ENCODE assay signal across 26 mouse cellular contexts in the genomic region with DNA sequence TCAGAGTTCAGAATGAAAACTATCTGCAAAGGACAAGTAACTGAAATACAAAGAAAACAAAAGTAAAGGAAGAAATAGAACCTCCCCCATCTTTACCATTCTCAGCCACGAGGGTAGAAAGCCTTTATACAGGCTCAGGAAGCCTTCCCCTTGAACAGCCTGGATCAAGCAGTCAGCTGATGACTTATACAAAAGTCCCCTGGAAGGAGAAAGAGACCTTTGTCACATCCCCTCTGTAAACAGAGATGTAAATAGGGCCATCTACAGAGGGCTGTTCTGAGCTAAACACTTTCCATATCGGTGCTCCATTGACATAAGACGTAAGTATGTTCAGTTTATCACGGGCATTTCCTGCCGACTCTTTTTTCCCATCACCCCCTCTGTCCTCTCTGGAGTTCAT. TPM values are rescaled to one million over a fixed set of nuclear protein-coding genes. Genes with fewer than 3 reads are reported as not detected.
DNase-seq lines count a peak whose midpoint lies in the region; ATAC-seq and TF ChIP-seq lines count a peak whose summit lies in the region.
"Had no signal": no experiment of that assay in that cellular context is flagged by ENCODE, and none has a peak within 500 bp of the region (broad histone marks: within the 10 kb centered on the region; RNA-seq: fewer than 3 reads in every experiment).

No protein-coding gene starts in this region.

- H3K27ac ChIP-seq in forebrain, postnatal 0 days (ENCODE audit: low read depth, low read length): no peak overlapping the region
- no peak overlapping the region for H3K27ac ChIP-seq in forebrain, embryonic 12.5 days
- H3K27ac ChIP-seq in hindbrain, embryonic 12.5 days: no peak overlapping the region
- no peak overlapping the region for H3K27ac ChIP-seq in hindbrain, embryonic 14.5 days
- no peak overlapping the region for H3K27ac ChIP-seq in neural tube, embryonic 12.5 days
- H3K27ac ChIP-seq: embryonic facial prominence, embryonic 12.5 days; forebrain, embryonic 13.5 days; left cerebral cortex, adult 2 months; liver, embryonic 13.5 days; midbrain, embryonic 15.5 days had no signal

- no peak for DNase-seq in forebrain, postnatal 0 days
- DNase-seq in hindbrain, embryonic 14.5 days (ENCODE audit: low spot score): no peak
- no peak for DNase-seq in neural tube, embryonic 10.5 days (ENCODE audit: extremely low spot score, low spot score)
- DNase-seq in layer of hippocampus, adult 18-20 months (ENCODE audit: low spot score in 2 of 2): no peak
- DNase-seq: adrenal gland, postnatal 25 days; cerebellum, adult 9-11 months; gastrocnemius, postnatal 10 days; liver, embryonic 13.5 days; lung, adult 2 months; lung, postnatal 14 days had no signal

- no peak overlapping the region for H3K4me2 ChIP-seq in forebrain, postnatal 0 days (ENCODE audit: low read depth)
- no peak overlapping the region for H3K4me2 ChIP-seq in forebrain, embryonic 12.5 days
- no peak overlapping the region for H3K4me2 ChIP-seq in hindbrain, embryonic 12.5 days (replicated peaks)
- no peak overlapping the region for H3K4me2 ChIP-seq in hindbrain, embryonic 14.5 days (replicated peaks)
- H3K4me2 ChIP-seq in neural tube, embryonic 12.5 days (replicated peaks): no peak overlapping the region
- H3K4me2 ChIP-seq: embryonic facial prominence, embryonic 12.5 days; forebrain, embryonic 13.5 days; liver, embryonic 13.5 days; midbrain, embryonic 15.5 days had no signal

- H3K27me3 ChIP-seq in forebrain, postnatal 0 days (ENCODE audit: insufficient read depth, low read length): no peaks in the 10 kb centered on the region
- no peaks in the 10 kb centered on the region for H3K27me3 ChIP-seq in forebrain, embryonic 12.5 days
- no peaks in the 10 kb centered on the region for H3K27me3 ChIP-seq in hindbrain, embryonic 12.5 days
- H3K27me3 ChIP-seq in hindbrain, embryonic 14.5 days (ENCODE audit: control insufficient read depth, insufficient read depth, low read length): no peaks in the 10 kb centered on the region
- no peaks in the 10 kb centered on the region for H3K27me3 ChIP-seq in neural tube, embryonic 12.5 days (replicated peaks)
- H3K27me3 ChIP-seq: embryonic facial prominence, embryonic 12.5 days; forebrain, embryonic 13.5 days; liver, embryonic 13.5 days; midbrain, embryonic 15.5 days had no signal

- no peak overlapping the region for H3K9ac ChIP-seq in forebrain, postnatal 0 days
- H3K9ac ChIP-seq in forebrain, embryonic 12.5 days: no peak overlapping the region
- H3K9ac ChIP-seq in hindbrain, embryonic 12.5 days: no peak overlapping the region
- no peak overlapping the region for H3K9ac ChIP-seq in hindbrain, embryonic 14.5 days
- no peak overlapping the region for H3K9ac ChIP-seq in neural tube, embryonic 12.5 days
- H3K9ac ChIP-seq: embryonic facial prominence, embryonic 12.5 days; forebrain, embryonic 13.5 days; liver, embryonic 13.5 days; midbrain, embryonic 15.5 days had no signal

- H3K9me3 ChIP-seq in forebrain, postnatal 0 days (ENCODE audit: low read length): no peaks in the 10 kb centered on the region
- no peaks in the 10 kb centered on the region for H3K9me3 ChIP-seq in forebrain, embryonic 12.5 days
- H3K9me3 ChIP-seq in hindbrain, embryonic 12.5 days (replicated peaks): no peaks in the 10 kb centered on the region
- H3K9me3 ChIP-seq in hindbrain, embryonic 14.5 days (ENCODE audit: control insufficient read depth, low read length): no peaks in the 10 kb centered on the region
- no peaks in the 10 kb centered on the region for H3K9me3 ChIP-seq in neural tube, embryonic 12.5 days
- H3K9me3 ChIP-seq: embryonic facial prominence, embryonic 12.5 days; forebrain, embryonic 13.5 days; liver, embryonic 13.5 days; midbrain, embryonic 15.5 days had no signal

- peak; percentile 49 for ATAC-seq in forebrain, postnatal 0 days
- no peak for ATAC-seq in forebrain, embryonic 12.5 days (ENCODE audit: low FRiP score)
- ATAC-seq in hindbrain, embryonic 12.5 days (ENCODE audit: low FRiP score): peak; percentile 65
- no peak; the same call in 1 of the 2 replicates for ATAC-seq in hindbrain, embryonic 14.5 days (ENCODE audit: low FRiP score)
- 0 out of 2 replicates have a peak, but pooled peaks have one; percentile 31 for ATAC-seq in neural tube, embryonic 12.5 days (ENCODE audit: low FRiP score, low read depth)
- ATAC-seq: CD4-positive, CD25-positive, alpha-beta regulatory T cell, adult 4 months; forebrain, embryonic 13.5 days; intestine, postnatal 0 days; midbrain, embryonic 15.5 days had no signal

- peaks cover 66% of the 10 kb centered on the region for H3K36me3 ChIP-seq in forebrain, postnatal 0 days (ENCODE audit: insufficient read depth)
- H3K36me3 ChIP-seq in forebrain, embryonic 12.5 days (replicated peaks): peaks cover 81% of the 10 kb centered on the region
- peaks cover 74% of the 10 kb centered on the region for H3K36me3 ChIP-seq in hindbrain, embryonic 12.5 days
- peaks cover 96% of the 10 kb centered on the region for H3K36me3 ChIP-seq in hindbrain, embryonic 14.5 days (replicated peaks; ENCODE audit: control insufficient read depth, insufficient read depth)
- H3K36me3 ChIP-seq in neural tube, embryonic 12.5 days: peaks cover 55% of the 10 kb centered on the region
- H3K36me3 ChIP-seq: liver, embryonic 13.5 days had no signal

- no peak overlapping the region for H3K4me3 ChIP-seq in forebrain, postnatal 0 days (ENCODE audit: low read depth, low read length)
- no peak overlapping the region for H3K4me3 ChIP-seq in forebrain, embryonic 12.5 days (replicated peaks)
- no peak overlapping the region for H3K4me3 ChIP-seq in hindbrain, embryonic 12.5 days
- H3K4me3 ChIP-seq in hindbrain, embryonic 14.5 days (replicated peaks; ENCODE audit: low read length): no peak overlapping the region
- H3K4me3 ChIP-seq in neural tube, embryonic 12.5 days: no peak overlapping the region
- H3K4me3 ChIP-seq: embryonic facial prominence, embryonic 12.5 days; forebrain, embryonic 13.5 days; left cerebral cortex, adult 2 months; liver, embryonic 13.5 days; midbrain, embryonic 15.5 days had no signal

- WGBS in forebrain, postnatal 0 days: 47% methylated on average over 5 of the region's 5 CpGs
- WGBS in forebrain, embryonic 12.5 days: 44% methylated on average over 5 of the region's 5 CpGs
- 51% methylated on average over 5 of the region's 5 CpGs for WGBS in hindbrain, embryonic 12.5 days
- 47% methylated on average over 5 of the region's 5 CpGs for WGBS in hindbrain, embryonic 14.5 days
- WGBS in neural tube, embryonic 12.5 days: 44% methylated on average over 5 of the region's 5 CpGs

- no peak for TF ChIP-seq CTCF in forebrain, postnatal 0 days (IDR thresholded peaks at IDR 0.05; ENCODE audit: low read depth)

- H3K4me1 ChIP-seq in forebrain, postnatal 0 days (ENCODE audit: insufficient read depth): no peaks in the 10 kb centered on the region
- H3K4me1 ChIP-seq in forebrain, embryonic 12.5 days: peaks cover 2% of the 10 kb centered on the region; the same call in 1 of the 2 replicates
- H3K4me1 ChIP-seq in hindbrain, embryonic 12.5 days: no peaks in the 10 kb centered on the region
- H3K4me1 ChIP-seq in hindbrain, embryonic 14.5 days (replicated peaks; ENCODE audit: control insufficient read depth, insufficient read depth, low read length): no peaks in the 10 kb centered on the region
- H3K4me1 ChIP-seq in neural tube, embryonic 12.5 days: no peaks in the 10 kb centered on the region
- H3K4me1 ChIP-seq: embryonic facial prominence, embryonic 12.5 days; forebrain, embryonic 13.5 days; midbrain, embryonic 15.5 days had no signal

RNA-seq across cellular contexts. Expression of a gene that starts 16.8 kb away (rescaled TPM):
- total RNA-seq in forebrain, postnatal 0 days (2014; rRNA removed): 1.2 and 2.0 TPM in 2 replicates
- 0.19 and 1.2 TPM in 2 replicates for polyA plus RNA-seq in forebrain, postnatal 0 days (2015; fragmentation: Nextera tagmentation; extraction: Ambion mirVana)
- 0.04 TPM in 1 of 2 replicates, not detected in the other for polyA plus RNA-seq in forebrain, embryonic 12.5 days (2016; fragmentation: Nextera tagmentation; extraction: Ambion mirVana)
- 0.05 and 0.47 TPM in 2 replicates for polyA plus RNA-seq in hindbrain, embryonic 12.5 days (2016; fragmentation: Nextera tagmentation; extraction: Ambion mirVana)
- polyA plus RNA-seq in hindbrain, embryonic 14.5 days (2014; fragmentation: Nextera tagmentation; extraction: Ambion mirVana): 0.50 and 0.56 TPM in 2 replicates
- 0.08 and 0.33 TPM in 2 replicates for polyA plus RNA-seq in neural tube, embryonic 12.5 days (2016; fragmentation: Nextera tagmentation; extraction: Ambion mirVana)
- total RNA-seq in layer of hippocampus, adult 18-20 months (2021): under 1 TPM; 0.45 to 0.66 TPM
- total RNA-seq: adrenal gland, postnatal 25 days; common myeloid progenitor, adult 5-6 weeks; granulocyte monocyte progenitor cell, adult 5-6 weeks; megakaryocyte progenitor cell, adult 5-6 weeks; neutrophil, adult 5-6 weeks had no signal
- polyA plus RNA-seq: CD4-positive, CD25-positive, alpha-beta regulatory T cell, adult 4 months; kidney, embryonic 14.5 days; large intestine, adult 2 months; thymus, postnatal 0 days had no signal

RNA-seq across cellular contexts. Expression of a gene that starts 20.1 kb away (rescaled TPM):
- total RNA-seq in forebrain, postnatal 0 days (2014; rRNA removed): 48.6 and 61.8 TPM in 2 replicates
- 28.0 and 54.3 TPM in 2 replicates for polyA plus RNA-seq in forebrain, postnatal 0 days (2015; fragmentation: Nextera tagmentation; extraction: Ambion mirVana)
- polyA plus RNA-seq in forebrain, embryonic 12.5 days (2016; fragmentation: Nextera tagmentation; extraction: Ambion mirVana): 84.4 and 99.3 TPM in 2 replicates
- polyA plus RNA-seq in hindbrain, embryonic 12.5 days (2016; fragmentation: Nextera tagmentation; extraction: Ambion mirVana): 80.4 and 90.0 TPM in 2 replicates
- polyA plus RNA-seq in hindbrain, embryonic 14.5 days (2014; fragmentation: Nextera tagmentation; extraction: Ambion mirVana): 63.0 and 70.4 TPM in 2 replicates
- 88.3 and 99.6 TPM in 2 replicates for polyA plus RNA-seq in neural tube, embryonic 12.5 days (2016; fragmentation: Nextera tagmentation; extraction: Ambion mirVana)
- 10 to 100 TPM; 33.2 to 35.4 TPM for total RNA-seq in layer of hippocampus, adult 18-20 months (2021)

RNA-seq across cellular contexts. Expression of a gene that starts 20.3 kb away (rescaled TPM):
- 1.2 and 1.7 TPM in 2 replicates for total RNA-seq in forebrain, postnatal 0 days (2014; rRNA removed)
- polyA plus RNA-seq in forebrain, postnatal 0 days (2015; fragmentation: Nextera tagmentation; extraction: Ambion mirVana): 7.7 and 8.9 TPM in 2 replicates
- polyA plus RNA-seq in forebrain, embryonic 12.5 days (2016; fragmentation: Nextera tagmentation; extraction: Ambion mirVana): 32.7 and 41.1 TPM in 2 replicates
- 27.2 and 29.4 TPM in 2 replicates for polyA plus RNA-seq in hindbrain, embryonic 12.5 days (2016; fragmentation: Nextera tagmentation; extraction: Ambion mirVana)
- polyA plus RNA-seq in hindbrain, embryonic 14.5 days (2014; fragmentation: Nextera tagmentation; extraction: Ambion mirVana): 11.1 and 12.3 TPM in 2 replicates
- 20.6 and 23.3 TPM in 2 replicates for polyA plus RNA-seq in neural tube, embryonic 12.5 days (2016; fragmentation: Nextera tagmentation; extraction: Ambion mirVana)
- total RNA-seq in layer of hippocampus, adult 18-20 months (2021): 1 to 10 TPM in 1 of 2 experiments, under 1 TPM in 1; 0.77 to 1.0 TPM

Comparison
In these comparisons a context has a peak if more than half of its experiments do, and no peak if none do; other contexts are left out.
1. ATAC-seq: peak in forebrain, postnatal 0 days (single experiment), hindbrain, embryonic 12.5 days (single experiment) and neural tube, embryonic 12.5 days (single experiment); none in forebrain, embryonic 12.5 days (single experiment) and hindbrain, embryonic 14.5 days (single experiment).